Mouse (Mus musculus) layer of hippocampus, postnatal 36 days (tissue): Measurements from ENCODE around the gene Cdk6. TPM values are rescaled to one million over a fixed set of nuclear protein-coding genes. Genes with fewer than 3 reads are reported as not detected.

ENCODE experiments used
- DNase-seq, 2 experiments: peaks; one replicate each; pipeline ENCODE4 v3.0.0; 2022
- total RNA-seq, 2 experiments: library from RNA; stranded (reverse); gene quantifications; 2 replicates each; pipeline ENCODE4 v1.2.3; 2021

Gene Cdk6
- total RNA-seq, 2 experiments from 2014 or later, result 4.4 to 4.6 TPM

GRCm38 (mm10) chr5:3488146-3488774, 147.0 kb downstream of the Cdk6 start:
- DNase-seq, result no peak

- DNase-seq, result no peak
Measured at GRCm38 (mm10) chr5:3490358-3490757, 149.1 kb downstream of the Cdk6 start.

- DNase-seq, result no peak
Measured at GRCm38 (mm10) chr5:3491084-3491483, 149.8 kb downstream of the Cdk6 start.

- DNase-seq, result no peak
Measured at GRCm38 (mm10) chr5:3491883-3492282, 150.6 kb downstream of the Cdk6 start.

GRCm38 (mm10) chr5:3492776-3493636, 151.7 kb downstream of the Cdk6 start:
- no peak for DNase-seq

- no peak for DNase-seq
Measured at GRCm38 (mm10) chr5:3493968-3494367, 152.7 kb downstream of the Cdk6 start.

- DNase-seq, result no peak
Measured at GRCm38 (mm10) chr5:3494452-3495187, 153.3 kb downstream of the Cdk6 start.

GRCm38 (mm10) chr5:3497505-3497925, 156.2 kb downstream of the Cdk6 start:
- no peak for DNase-seq

- no peak for DNase-seq
Measured at GRCm38 (mm10) chr5:3500298-3500697, 159.0 kb downstream of the Cdk6 start.

- DNase-seq, result no peak
Measured at GRCm38 (mm10) chr5:3500957-3501563, 159.8 kb downstream of the Cdk6 start.

- DNase-seq, result no peak
Measured at GRCm38 (mm10) chr5:3501564-3502001, 160.3 kb downstream of the Cdk6 start.

GRCm38 (mm10) chr5:3502610-3503350, 161.5 kb downstream of the Cdk6 start:
- peak in 1 of 2 experiments; percentile 32 for DNase-seq

- DNase-seq, result no peak
Measured at GRCm38 (mm10) chr5:3503373-3503772, 162.1 kb downstream of the Cdk6 start.

- no peak for DNase-seq
Measured at GRCm38 (mm10) chr5:3503836-3504323, 162.6 kb downstream of the Cdk6 start.

- no peak for DNase-seq
Measured at GRCm38 (mm10) chr5:3504453-3504852, 163.2 kb downstream of the Cdk6 start.

GRCm38 (mm10) chr5:3505553-3505952, 164.3 kb downstream of the Cdk6 start:
- no peak for DNase-seq

GRCm38 (mm10) chr5:3508480-3509381, 167.4 kb downstream of the Cdk6 start:
- no peak for DNase-seq

- no peak for DNase-seq
Measured at GRCm38 (mm10) chr5:3509503-3509902, 168.2 kb downstream of the Cdk6 start.

GRCm38 (mm10) chr5:3511097-3511795, 170.0 kb downstream of the Cdk6 start:
- DNase-seq, result no peak

GRCm38 (mm10) chr5:3512584-3512983, 171.3 kb downstream of the Cdk6 start:
- no peak for DNase-seq
